Mouse (Mus musculus): ENCODE results near the gene Cilp.

Cilp gene

DNA sequence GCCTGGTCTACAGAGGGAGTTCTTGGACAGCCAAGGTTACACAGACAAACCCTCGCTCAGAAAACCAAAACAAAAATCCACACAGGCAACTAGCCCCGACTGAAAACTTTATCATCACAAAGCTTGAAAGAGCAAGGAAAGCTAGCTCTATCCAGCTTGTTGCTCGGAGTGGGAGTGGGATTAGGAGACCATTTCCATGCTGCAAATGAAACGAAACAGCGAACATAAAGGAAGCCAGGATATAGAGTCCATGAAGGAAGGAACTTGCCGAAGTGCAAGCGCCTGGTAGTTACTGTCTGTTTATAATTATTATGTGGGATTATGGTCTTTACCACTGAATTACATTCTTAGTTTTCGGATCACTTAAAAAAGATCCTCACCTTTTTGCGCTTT lies 28.6 kb downstream of the Cilp start:
- no peak for DNase-seq (ENCODE audit: low read depth, low spot score)

DNA sequence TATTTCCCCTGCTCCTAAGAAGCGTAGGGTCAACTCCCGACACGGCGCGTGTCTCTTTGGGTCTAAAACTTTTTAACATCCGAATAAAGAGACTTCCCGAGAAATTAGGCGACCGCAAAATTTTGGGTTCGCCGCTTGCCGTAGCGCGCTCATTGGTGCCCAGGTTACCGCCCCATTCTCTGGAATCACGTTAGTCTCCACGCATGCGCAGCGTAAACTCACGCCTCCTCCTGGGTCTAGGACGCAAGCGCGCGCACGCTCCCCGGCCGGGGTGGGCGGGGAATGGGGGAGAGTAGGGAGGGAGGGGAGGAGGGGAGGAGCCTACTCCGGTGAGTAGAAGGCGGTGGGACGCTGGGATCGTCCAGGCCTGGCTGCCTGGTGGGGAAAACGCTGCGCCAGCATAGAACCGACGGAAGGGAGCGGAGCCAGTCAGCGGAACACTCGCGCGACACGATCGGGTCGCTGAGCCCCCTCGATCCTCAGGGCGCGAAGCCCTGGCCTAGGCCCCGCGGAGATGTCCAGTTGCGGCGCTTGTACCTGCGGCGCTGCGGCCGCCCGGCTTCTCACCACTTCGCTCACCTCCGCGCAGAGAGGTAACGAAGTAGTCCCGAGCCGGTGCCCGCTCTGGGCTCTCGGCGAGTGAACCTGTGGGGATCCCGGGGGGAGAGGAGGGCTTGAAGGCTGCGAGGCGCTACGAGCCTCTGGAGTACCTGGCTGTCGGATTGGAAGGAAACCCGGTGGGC lies 29.2 kb downstream of the Cilp start, which contains the start of gene Clpx:
Gene Clpx, plus strand, starts transcription at position 288 of the 743 bp plus-strand sequence.
- peak; percentile 99 for DNase-seq (ENCODE audit: low read depth, low spot score)

DNA sequence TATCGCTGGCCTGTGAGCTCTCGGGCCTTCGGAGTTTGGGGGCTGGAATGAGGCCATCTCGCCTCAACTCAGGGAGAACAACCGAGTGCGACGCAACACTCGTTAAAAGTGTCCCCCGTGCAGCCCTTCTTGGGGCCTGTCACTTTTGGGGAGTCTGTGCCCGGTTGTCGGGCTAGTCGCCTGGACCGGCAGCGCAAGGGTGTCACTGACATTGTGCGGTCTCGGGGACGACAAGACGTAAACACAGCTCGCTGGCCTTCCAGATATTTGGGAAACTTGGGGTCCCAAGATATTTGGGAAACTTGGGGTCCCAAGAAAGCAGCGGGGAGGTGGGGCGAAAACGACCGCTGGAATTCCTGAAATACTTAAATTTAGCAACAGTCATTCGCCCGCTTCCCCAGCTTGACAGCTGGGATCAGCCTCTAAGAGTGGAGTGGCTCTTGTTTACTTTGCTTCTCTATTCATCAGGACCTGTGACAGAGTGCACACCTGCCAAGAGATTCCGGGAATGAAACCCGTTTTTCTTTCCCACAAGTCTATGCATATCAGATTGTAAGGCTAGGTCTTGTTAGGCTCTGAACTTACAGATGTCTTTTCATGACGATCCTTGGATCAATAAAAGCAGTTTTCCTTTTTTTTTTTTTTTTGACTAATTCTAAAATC lies 29.9 kb downstream of the Cilp start:
- peak; percentile 30 for DNase-seq (ENCODE audit: low read depth, low spot score)

DNA sequence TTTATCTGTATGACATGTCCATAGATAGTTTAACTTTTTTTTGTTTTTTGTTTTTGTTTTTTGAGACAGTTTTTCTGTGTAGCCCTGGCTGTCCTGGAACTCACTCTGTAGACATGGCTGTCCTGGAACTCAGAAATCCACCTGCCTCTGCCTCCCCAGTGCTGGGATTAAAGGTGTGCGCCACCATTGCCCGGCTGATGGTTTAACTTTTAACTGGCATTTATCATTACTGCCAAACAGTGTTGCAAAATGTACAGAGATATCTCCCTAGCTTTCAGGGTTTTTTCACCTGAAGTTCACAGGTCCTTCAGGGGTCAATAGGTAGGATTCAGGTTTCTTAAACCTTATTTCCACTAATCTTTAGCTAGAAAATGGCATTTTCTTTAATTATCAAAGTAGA lies 32.1 kb downstream of the Cilp start:
- DNase-seq (ENCODE audit: low read depth, low spot score), result no peak

DNA sequence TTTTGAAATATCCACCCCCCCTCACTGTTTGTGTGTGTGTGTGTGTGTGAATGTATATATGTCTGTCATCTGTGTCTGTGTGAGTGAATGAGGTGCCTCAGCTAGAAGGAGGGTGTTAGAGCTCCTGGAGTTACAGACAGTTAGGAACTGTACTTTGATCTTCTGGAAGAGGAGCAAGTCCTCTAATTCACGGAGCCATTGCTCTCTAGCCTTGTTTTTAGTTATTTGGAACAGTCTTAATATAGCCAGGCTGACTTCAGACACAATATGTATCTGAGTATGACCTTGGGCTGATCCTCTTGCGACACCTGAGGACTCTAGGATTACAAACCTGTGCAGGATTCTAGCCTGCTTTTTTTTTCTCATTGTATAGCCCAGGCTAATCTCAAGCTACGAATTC lies 33.8 kb downstream of the Cilp start:
- DNase-seq (ENCODE audit: low read depth, low spot score), result no peak

DNA sequence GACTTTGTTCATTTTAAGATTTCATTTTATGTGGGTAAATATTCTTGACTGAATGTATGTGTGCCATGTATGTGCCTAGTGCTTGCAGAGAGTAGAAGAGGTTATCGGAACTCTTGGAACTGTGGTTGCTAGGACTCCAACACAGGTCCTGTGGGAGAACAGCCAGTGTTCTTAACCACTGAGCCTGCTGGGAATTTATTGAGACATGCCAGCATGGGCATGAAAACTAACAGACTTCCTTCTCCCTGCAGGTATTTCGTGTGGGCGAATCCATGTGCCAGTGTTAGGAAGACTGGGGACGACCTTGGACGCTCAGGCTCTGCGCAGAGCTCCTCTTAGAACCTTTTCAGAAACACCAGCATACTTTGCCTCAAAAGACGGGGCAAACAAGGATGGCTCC lies 34.7 kb downstream of the Cilp start:
- DNase-seq (ENCODE audit: low read depth, low spot score), result no peak

DNA sequence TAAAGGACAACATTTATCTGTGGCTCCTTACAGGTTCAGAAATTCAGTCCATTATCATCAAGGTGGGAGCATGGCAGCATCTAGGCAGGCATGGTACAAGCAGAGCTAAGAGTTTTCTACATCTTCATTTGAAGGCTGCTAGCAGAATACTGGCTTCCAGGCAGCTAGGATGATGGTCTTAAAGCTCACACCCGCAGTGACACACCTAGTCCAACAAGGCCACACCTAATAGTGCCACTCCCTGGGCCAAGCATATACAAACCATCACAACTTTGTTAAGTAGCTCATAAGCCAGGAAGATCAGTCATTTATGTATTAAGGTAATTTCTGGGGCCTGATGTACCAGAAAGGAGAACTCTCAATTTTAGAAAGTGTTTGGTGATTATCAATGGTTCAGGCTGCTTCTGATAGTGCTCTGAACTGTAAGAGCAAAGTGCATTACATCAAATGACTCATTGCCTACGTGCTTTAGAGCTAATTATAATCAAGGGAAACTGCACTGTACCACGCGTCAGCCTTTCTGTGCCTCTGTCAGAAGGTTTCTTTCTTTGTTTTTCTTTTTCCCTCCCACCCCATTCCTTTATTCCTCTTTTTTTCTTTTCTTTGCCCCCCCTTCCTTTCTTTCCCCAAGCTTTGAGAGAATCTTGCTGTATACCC lies 37.5 kb downstream of the Cilp start:
- no peak for DNase-seq (ENCODE audit: low read depth, low spot score)

DNA sequence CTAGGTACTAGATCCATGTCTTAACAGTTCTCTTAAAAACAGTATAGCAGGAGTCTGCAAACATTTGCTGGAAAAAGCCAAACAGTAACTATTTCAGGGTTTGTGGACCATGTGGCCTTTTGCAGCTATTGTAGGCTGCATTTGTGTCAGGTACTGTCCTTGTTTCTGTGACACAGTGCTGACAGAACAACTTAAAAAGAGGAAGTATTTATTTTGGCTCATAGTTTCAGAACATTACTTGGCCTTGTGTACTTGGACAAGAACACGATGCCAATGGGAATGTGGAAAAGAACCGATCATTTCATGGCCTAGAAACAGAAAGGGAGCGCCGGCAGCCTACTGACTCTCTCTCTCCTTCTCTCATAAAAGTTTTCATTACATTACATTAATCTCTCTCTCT lies 38.6 kb downstream of the Cilp start:
- DNase-seq (ENCODE audit: low read depth, low spot score), result no peak

DNA sequence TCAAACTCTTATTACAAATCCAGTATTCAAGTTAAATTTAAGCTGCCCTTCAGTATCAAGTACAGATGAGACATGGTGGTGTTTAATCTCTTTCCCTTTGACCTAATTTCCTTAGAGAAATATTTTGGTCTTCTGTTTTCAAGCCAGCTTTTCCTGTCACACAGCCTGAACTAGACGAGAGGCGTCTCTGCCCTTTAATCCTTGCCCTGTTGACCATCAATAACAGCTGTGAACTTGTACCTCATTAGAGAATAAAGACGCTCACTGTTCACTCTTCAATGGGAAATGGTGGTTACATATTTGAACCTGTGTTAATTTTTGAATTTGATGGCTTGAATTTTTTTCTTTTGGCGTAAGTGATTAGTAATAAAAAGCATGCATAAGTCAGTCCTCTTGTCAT lies 39.3 kb downstream of the Cilp start:
- DNase-seq (ENCODE audit: low read depth, low spot score), result no peak

DNA sequence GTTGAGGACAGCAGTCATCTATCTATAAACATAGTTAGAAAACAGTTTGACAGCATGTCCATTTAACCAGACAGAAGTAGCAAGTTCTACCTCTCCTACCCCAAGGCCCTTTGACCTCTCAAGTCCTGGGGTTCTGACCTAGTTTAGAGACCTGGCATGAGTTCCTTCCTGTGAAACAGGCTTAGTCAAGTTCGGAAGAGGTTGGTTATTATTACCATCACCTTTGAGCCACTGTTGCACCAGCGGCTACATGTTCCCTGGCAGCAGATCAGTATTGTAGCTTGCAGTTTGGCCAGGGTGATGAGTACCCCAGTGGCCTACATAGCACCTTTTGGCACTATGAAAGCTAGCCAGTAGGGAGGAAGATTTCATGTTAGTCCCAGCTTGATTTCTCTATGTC lies 41.7 kb downstream of the Cilp start:
- no peak for DNase-seq (ENCODE audit: low read depth, low spot score)

DNA sequence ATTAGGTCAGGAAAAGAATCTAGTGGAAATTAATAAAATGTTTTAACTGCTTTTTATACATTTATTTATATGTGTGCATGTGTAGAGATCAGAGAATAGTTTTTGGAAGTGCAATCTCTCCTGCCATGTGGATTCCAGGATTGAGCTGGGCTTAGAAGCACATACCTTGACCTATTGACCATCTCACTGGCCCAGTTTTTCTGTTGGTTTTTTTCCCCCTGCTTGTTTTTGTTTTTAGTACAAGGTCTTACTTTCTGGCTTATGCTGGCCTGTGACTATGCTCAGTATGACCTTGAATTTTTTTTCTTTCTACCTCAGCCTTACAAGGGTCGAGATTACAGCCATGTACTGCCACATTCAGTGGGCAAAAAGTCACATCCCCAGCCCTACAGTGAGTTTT lies 43.0 kb downstream of the Cilp start:
- DNase-seq (ENCODE audit: low read depth, low spot score), result no peak

DNA sequence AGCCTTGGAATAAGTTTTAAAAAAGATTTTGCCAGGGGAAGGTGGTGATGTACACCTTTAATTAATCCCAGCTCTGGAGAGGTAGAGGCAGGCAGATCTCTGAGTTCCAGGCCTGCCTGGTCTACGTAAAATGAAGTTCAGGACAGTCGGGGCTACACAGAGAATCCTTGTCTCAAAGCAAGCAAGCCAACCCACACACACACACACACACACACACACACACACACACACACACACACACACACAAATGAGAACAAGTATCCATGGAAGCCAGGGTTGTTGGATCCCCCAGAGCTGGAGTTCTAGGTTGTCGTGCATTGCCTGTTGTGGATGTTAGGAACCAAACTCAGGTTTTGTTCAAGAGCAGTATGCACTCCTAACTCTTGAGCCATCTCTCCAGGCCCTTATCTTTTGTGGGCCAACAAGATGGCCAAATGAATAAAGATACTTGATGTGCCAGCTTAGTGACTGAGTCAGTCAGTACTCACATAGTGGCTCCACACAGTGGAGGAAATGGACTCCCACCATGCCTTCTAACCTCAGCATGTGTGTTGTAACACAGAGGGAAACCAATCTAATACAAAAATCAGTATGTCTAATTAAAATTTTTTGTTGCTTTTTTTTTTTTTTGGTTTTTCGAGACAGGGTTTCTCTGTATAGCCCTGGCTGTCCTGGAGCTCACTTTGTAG lies 47.8 kb downstream of the Cilp start:
- DNase-seq (ENCODE audit: low read depth, low spot score), result no peak

DNA sequence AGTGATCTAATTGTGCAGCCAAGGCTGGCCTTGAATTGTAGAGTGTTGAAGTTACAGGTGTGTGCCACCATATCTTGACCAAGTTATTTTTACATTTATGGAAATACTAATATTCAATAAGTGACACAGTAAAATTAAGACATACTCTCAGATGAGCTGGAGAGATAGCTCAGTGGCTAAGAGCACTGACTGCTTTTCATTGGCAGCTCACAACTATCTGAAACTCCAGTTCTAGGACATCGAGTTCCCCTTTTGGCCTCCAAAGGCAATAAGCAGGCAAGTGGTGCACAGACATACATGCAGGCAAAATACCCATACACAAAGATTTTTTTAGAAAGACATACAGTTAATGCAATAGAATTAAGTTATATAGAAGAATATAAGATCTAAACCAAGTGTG lies 48.9 kb downstream of the Cilp start:
- no peak for DNase-seq (ENCODE audit: low read depth, low spot score)

DNA sequence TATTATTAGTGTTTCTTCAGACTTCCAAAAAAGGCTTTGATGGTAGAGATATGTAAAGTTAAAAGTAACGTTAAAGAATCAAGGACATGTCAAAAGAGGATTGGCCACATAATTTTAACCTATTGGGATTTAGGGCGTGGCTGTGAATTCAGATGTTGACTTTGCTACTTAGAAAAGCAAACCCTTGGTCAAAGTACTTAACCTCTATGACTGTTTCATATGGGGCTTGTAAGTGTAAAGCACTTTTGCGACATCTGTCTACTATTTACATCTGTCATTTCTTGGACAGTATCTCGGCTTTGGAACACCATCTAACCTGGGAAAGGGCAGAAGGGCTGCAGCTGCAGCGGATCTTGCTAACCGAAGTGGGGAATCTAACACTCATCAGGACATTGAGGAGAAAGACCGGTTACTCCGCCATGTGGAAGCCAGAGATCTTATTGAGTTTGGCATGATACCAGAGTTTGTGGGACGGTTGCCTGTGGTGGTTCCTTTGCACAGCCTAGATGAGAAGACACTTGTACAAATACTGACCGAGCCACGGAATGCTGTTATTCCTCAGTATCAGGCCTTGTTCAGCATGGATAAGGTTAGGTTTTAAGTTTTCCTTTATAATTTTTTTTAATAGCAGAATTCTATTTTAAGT lies 57.4 kb downstream of the Cilp start:
- no peak for DNase-seq (ENCODE audit: low read depth, low spot score)

DNA sequence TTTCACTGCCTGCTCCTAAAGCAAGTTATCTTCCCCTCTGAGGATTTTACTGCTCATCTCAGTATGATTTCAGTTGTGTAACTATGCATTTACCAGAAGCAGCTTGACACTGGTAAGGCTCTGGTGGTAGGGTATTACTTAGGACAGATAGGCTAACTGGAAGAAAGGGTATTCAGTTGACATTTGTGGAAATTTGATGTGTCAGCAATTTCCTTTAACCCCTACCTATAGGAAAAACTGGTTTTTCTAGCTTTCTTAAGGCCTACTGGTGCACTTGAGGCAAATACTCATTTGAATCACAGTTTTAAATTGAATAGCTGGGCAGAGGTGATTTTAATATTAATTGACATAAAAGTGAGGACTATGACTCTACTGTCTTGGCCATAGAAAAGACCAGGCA lies 61.0 kb downstream of the Cilp start:
- DNase-seq (ENCODE audit: low read depth, low spot score), result no peak

DNA sequence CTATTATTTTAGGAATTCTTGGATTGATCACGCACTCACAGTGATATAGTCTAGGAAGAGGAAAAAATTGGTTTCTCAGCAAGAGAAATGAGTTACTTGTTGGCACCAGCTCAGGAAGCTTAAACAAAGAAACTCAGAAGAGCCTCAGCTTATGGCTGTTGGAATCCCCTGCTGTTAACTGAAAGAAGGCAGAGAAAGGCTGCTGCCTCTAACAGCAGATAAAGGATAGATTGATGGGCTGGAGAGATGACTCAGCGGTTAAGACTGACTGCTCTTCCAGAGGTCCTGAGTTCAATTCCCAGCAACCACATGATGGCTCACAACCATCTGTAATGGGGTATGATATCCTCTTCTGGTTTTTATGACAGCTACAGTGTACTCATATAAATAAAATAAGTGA lies 62.4 kb downstream of the Cilp start:
- DNase-seq (ENCODE audit: low read depth, low spot score), result peak; percentile 39

Measured in R1 (cell line).